Mouse (Mus musculus) embryonic facial prominence, embryonic 10.5 days (tissue): ENCODE data around the gene Igfn1. TPM values are rescaled to one million over a fixed set of nuclear protein-coding genes. Genes with fewer than 3 reads are reported as not detected.

Experiments used
- DNase-seq: peaks from one replicate; pipeline ENCODE4 v3.0.0-alpha.2; 2017; ENCODE audit warnings: low spot score
- H3K27ac ChIP-seq: fragments of 300-500 bp; sonication (generic); replicated peaks from 2 replicates; pipeline ENCODE4 v1.5.1; 2016; ENCODE audit warnings: mild to moderate bottlenecking
- H3K27me3 ChIP-seq: fragments of 300-500 bp; sonication (generic); replicated peaks from 2 replicates; pipeline ENCODE4 v1.6.1; 2016; ENCODE audit warnings: low read depth, mild to moderate bottlenecking; ENCODE audit not compliant: poor library complexity, severe bottlenecking
- H3K36me3 ChIP-seq: fragments of 300-500 bp; sonication (generic); replicated peaks from 2 replicates; pipeline ENCODE4 v1.6.1; 2016; ENCODE audit warnings: mild to moderate bottlenecking, moderate library complexity
- H3K4me1 ChIP-seq: fragments of 300-500 bp; sonication (generic); 2 replicates; pipeline ENCODE4 v1.6.1; 2016
- H3K4me3 ChIP-seq: fragments of 300-500 bp; sonication (generic); 2 replicates; pipeline ENCODE4 v1.5.1; 2016; ENCODE audit warnings: mild to moderate bottlenecking, moderate library complexity
- H3K9me3 ChIP-seq: fragments of 300-500 bp; sonication (generic); 2 replicates; pipeline ENCODE4 v1.6.1; 2016; ENCODE audit warnings: mild to moderate bottlenecking
- WGBS: fragments of 180-500 bp; shearing (Covaris S2); methylation state at CpG from one replicate; pipeline ENCODE4 v1.1.7; 2016; 5-methylcytosine and 5-hydroxymethylcytosine counted together
- polyA plus RNA-seq: library from polyadenylated mRNA; unstranded; fragments of >200 nt; fragmentation: Nextera tagmentation; extraction: Ambion mirVana; gene quantifications from 2 replicates; pipeline ENCODE4 v1.2.1, GENCODE M21; 2016

The Igfn1 gene
- polyA plus RNA-seq, 1 experiment from 2014 or later: 0.04 TPM

- H3K9me3 ChIP-seq: no peaks in the 10 kb centered on the region
- H3K27ac ChIP-seq: no peak overlapping the region
- no peak for DNase-seq
- H3K27me3 ChIP-seq: 0 out of 2 replicates have a peak, but pooled peaks cover 9% of the 10 kb centered on the region
- no peaks in the 10 kb centered on the region for H3K36me3 ChIP-seq
- no peak overlapping the region for H3K4me3 ChIP-seq
- 65% methylated on average over 8 of the region's 8 CpGs for WGBS
- no peaks in the 10 kb centered on the region for H3K4me1 ChIP-seq
Measured at GRCm38 (mm10) chr1:135999720-136000287, 6.3 kb downstream of the Igfn1 start.

- Histone ChIP-seq H3K4me1 (peaks cover 5% of the 10 kb centered on the region; the same call in 1 of the 2 replicates), H3K4me3 (no peak overlapping the region), H3K9me3 (no peaks in the 10 kb centered on the region), H3K27me3 (0 out of 2 replicates have a peak, but pooled peaks cover 4% of the 10 kb centered on the region), H3K36me3 (no peaks in the 10 kb centered on the region), H3K27ac (no peak overlapping the region)
- 75% methylated on average over 7 of the region's 7 CpGs for WGBS
- DNase-seq: no peak
Measured at GRCm38 (mm10) chr1:135997537-135997936, 8.6 kb downstream of the Igfn1 start.

GRCm38 (mm10) chr1:135993470-135993869 lies 12.7 kb downstream of the Igfn1 start:
- DNase-seq: no peak
- no peak overlapping the region for H3K27ac ChIP-seq
- H3K9me3 ChIP-seq: no peaks in the 10 kb centered on the region
- 0 out of 2 replicates have a peak, but pooled peaks cover 4% of the 10 kb centered on the region for H3K27me3 ChIP-seq
- peaks cover 5% of the 10 kb centered on the region; the same call in 1 of the 2 replicates for H3K4me1 ChIP-seq
- no peaks in the 10 kb centered on the region for H3K36me3 ChIP-seq
- H3K4me3 ChIP-seq: no peak overlapping the region
- 77% methylated on average over 4 of the region's 4 CpGs for WGBS

- no peak for DNase-seq
- Histone ChIP-seq H3K4me3 (no peak overlapping the region), H3K27me3 (no peaks in the 10 kb centered on the region), H3K36me3 (no peaks in the 10 kb centered on the region), H3K9me3 (no peaks in the 10 kb centered on the region), H3K4me1 (peaks cover 5% of the 10 kb centered on the region; the same call in 1 of the 2 replicates), H3K27ac (no peak overlapping the region)
Measured at GRCm38 (mm10) chr1:135989876-135990275, 16.3 kb downstream of the Igfn1 start.

- peaks cover 5% of the 10 kb centered on the region for H3K4me1 ChIP-seq
- H3K36me3 ChIP-seq: no peaks in the 10 kb centered on the region
- WGBS: 49% methylated on average over 5 of the region's 5 CpGs
- DNase-seq: peak; percentile 26
- H3K4me3 ChIP-seq: no peak overlapping the region
- H3K9me3 ChIP-seq: no peaks in the 10 kb centered on the region
- no peak overlapping the region for H3K27ac ChIP-seq
- H3K27me3 ChIP-seq: no peaks in the 10 kb centered on the region
Measured at GRCm38 (mm10) chr1:135984105-135984504, 22.0 kb downstream of the Igfn1 start.

- H3K36me3 ChIP-seq: no peaks in the 10 kb centered on the region
- H3K4me1 ChIP-seq: peaks cover 5% of the 10 kb centered on the region; the same call in 1 of the 2 replicates
- no peaks in the 10 kb centered on the region for H3K9me3 ChIP-seq
- 92% methylated on average over 3 of the region's 3 CpGs for WGBS
- H3K27ac ChIP-seq: no peak overlapping the region
- no peak for DNase-seq
- no peak overlapping the region for H3K4me3 ChIP-seq
- no peaks in the 10 kb centered on the region for H3K27me3 ChIP-seq
Measured at GRCm38 (mm10) chr1:135972576-135972975, 33.6 kb downstream of the Igfn1 start.

GRCm38 (mm10) chr1:135970486-135970885 lies 35.7 kb downstream of the Igfn1 start:
- WGBS: 58% methylated on average over 2 of the region's 2 CpGs
- Histone ChIP-seq H3K4me3 (no peak overlapping the region), H3K27me3 (no peaks in the 10 kb centered on the region), H3K4me1 (peaks cover 5% of the 10 kb centered on the region; the same call in 1 of the 2 replicates), H3K36me3 (no peaks in the 10 kb centered on the region), H3K27ac (no peak overlapping the region), H3K9me3 (no peaks in the 10 kb centered on the region)
- DNase-seq: no peak

GRCm38 (mm10) chr1:135967739-135968138 lies 38.4 kb downstream of the Igfn1 start:
- Histone ChIP-seq H3K36me3 (no peaks in the 10 kb centered on the region), H3K9me3 (no peaks in the 10 kb centered on the region), H3K27ac (no peak overlapping the region), H3K4me3 (no peak overlapping the region), H3K27me3 (no peaks in the 10 kb centered on the region; the same call in 1 of the 2 replicates), H3K4me1 (peaks cover 5% of the 10 kb centered on the region; the same call in 1 of the 2 replicates)
- no peak for DNase-seq
- WGBS: 84% methylated on average over 4 of the region's 4 CpGs

- DNase-seq: no peak
- WGBS: 80% methylated on average over 11 of the region's 11 CpGs
- no peak overlapping the region for H3K27ac ChIP-seq
- H3K27me3 ChIP-seq: no peaks in the 10 kb centered on the region; the same call in 1 of the 2 replicates
- H3K36me3 ChIP-seq: no peaks in the 10 kb centered on the region
- no peaks in the 10 kb centered on the region for H3K4me1 ChIP-seq
- no peaks in the 10 kb centered on the region for H3K9me3 ChIP-seq
- H3K4me3 ChIP-seq: no peak overlapping the region
Measured at GRCm38 (mm10) chr1:135964561-135964960, 41.6 kb downstream of the Igfn1 start.

- Histone ChIP-seq H3K27me3 (no peaks in the 10 kb centered on the region; the same call in 1 of the 2 replicates), H3K4me3 (no peak overlapping the region), H3K27ac (no peak overlapping the region), H3K4me1 (no peaks in the 10 kb centered on the region), H3K9me3 (no peaks in the 10 kb centered on the region), H3K36me3 (no peaks in the 10 kb centered on the region)
- WGBS: 80% methylated on average over 5 of the region's 5 CpGs
- DNase-seq: no peak
Measured at GRCm38 (mm10) chr1:135963177-135963576, 43.0 kb downstream of the Igfn1 start.

- no peak overlapping the region for H3K4me3 ChIP-seq
- WGBS: 55% methylated on average over 4 of the region's 4 CpGs
- no peak overlapping the region for H3K27ac ChIP-seq
- no peaks in the 10 kb centered on the region; the same call in 1 of the 2 replicates for H3K27me3 ChIP-seq
- no peaks in the 10 kb centered on the region for H3K36me3 ChIP-seq
- H3K9me3 ChIP-seq: no peaks in the 10 kb centered on the region
- DNase-seq: no peak
- H3K4me1 ChIP-seq: peaks cover 6% of the 10 kb centered on the region; the same call in 1 of the 2 replicates
Measured at GRCm38 (mm10) chr1:135958483-135958882, 47.7 kb downstream of the Igfn1 start.

GRCm38 (mm10) chr1:135948871-135949270 lies 57.3 kb downstream of the Igfn1 start:
- Histone ChIP-seq H3K4me1 (0 out of 2 replicates have a peak, but pooled peaks cover 3% of the 10 kb centered on the region), H3K27me3 (peaks cover 10% of the 10 kb centered on the region), H3K27ac (no peak overlapping the region), H3K36me3 (no peaks in the 10 kb centered on the region), H3K4me3 (no peak overlapping the region), H3K9me3 (no peaks in the 10 kb centered on the region)
- 66% methylated on average over 2 of the region's 2 CpGs for WGBS
- no peak for DNase-seq

GRCm38 (mm10) chr1:135946247-135946646 lies 59.9 kb downstream of the Igfn1 start:
- WGBS: 77% methylated on average over 4 of the region's 4 CpGs
- H3K27me3 ChIP-seq: peaks cover 31% of the 10 kb centered on the region
- H3K4me3 ChIP-seq: no peak overlapping the region
- H3K4me1 ChIP-seq: 0 out of 2 replicates have a peak, but pooled peaks cover 3% of the 10 kb centered on the region
- H3K36me3 ChIP-seq: no peaks in the 10 kb centered on the region
- H3K27ac ChIP-seq: no peak overlapping the region
- no peaks in the 10 kb centered on the region for H3K9me3 ChIP-seq
- DNase-seq: no peak
